Comparison of ENCODE assay signal across 18 mouse cellular contexts in the genomic region with DNA sequence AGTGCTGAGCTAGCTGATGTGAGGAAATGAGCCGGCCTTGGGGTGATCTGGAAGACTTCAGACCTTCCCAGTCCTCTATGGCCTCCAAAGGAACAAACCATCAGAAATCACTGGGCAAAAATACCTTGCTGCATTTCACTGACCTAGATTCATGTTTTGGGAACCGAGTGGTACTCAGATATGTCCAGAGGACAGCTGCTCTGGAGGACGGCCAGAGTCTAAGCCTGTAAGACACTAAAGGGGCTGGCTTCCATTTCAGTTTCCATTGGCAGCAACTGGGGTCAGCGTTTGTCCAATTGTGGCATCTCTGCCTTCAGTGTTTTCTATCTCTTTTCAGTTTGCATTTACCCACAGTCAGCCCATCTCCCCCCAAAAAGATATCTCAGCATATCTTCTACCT. TPM values are rescaled to one million over a fixed set of nuclear protein-coding genes. Genes with fewer than 3 reads are reported as not detected.
DNase-seq lines count a peak whose midpoint lies in the region; ATAC-seq and TF ChIP-seq lines count a peak whose summit lies in the region.
"Had no signal": no experiment of that assay in that cellular context is flagged by ENCODE, and none has a peak within 500 bp of the region (broad histone marks: within the 10 kb centered on the region; RNA-seq: fewer than 3 reads in every experiment).

No protein-coding gene starts in this region.

- TF ChIP-seq EP300 in lung, postnatal 0 days (IDR thresholded peaks at IDR 0.05) = no peak

- TF ChIP-seq CTCF in lung, postnatal 0 days (IDR thresholded peaks at IDR 0.05) = no peak

- H3K4me2 ChIP-seq in lung, postnatal 0 days (replicated peaks; ENCODE audit: low read depth, low read length) = no peak overlapping the region
- H3K4me2 ChIP-seq: forebrain, embryonic 12.5 days; hindbrain, embryonic 14.5 days; liver, embryonic 13.5 days; midbrain, embryonic 12.5 days had no signal

- peak; percentile 50; the same call in 1 of the 2 replicates for ATAC-seq in frontal cortex, adult (ENCODE audit: low TSS enrichment)
- no peak for ATAC-seq in lung, postnatal 0 days
- ATAC-seq: intestine, postnatal 0 days; Patski had no signal

- no peaks in the 10 kb centered on the region for H3K27me3 ChIP-seq in lung, postnatal 0 days (replicated peaks; ENCODE audit: insufficient read depth, low read length)
- H3K27me3 ChIP-seq: forebrain, embryonic 12.5 days; liver, embryonic 13.5 days; Patski had no signal

- no peak overlapping the region for H3K4me3 ChIP-seq in lung, postnatal 0 days (ENCODE audit: low read depth, low read length)
- H3K4me3 ChIP-seq: forebrain, embryonic 12.5 days; liver, embryonic 13.5 days; midbrain, embryonic 12.5 days; myocyte had no signal

- no peak overlapping the region for H3K9ac ChIP-seq in lung, postnatal 0 days (replicated peaks; ENCODE audit: low read depth)
- H3K9ac ChIP-seq: forebrain, embryonic 12.5 days; hindbrain, embryonic 14.5 days; liver, embryonic 13.5 days; midbrain, embryonic 12.5 days had no signal

- no peaks in the 10 kb centered on the region for H3K4me1 ChIP-seq in lung, postnatal 0 days (ENCODE audit: insufficient read depth, low read depth, low read length)
- H3K4me1 ChIP-seq: forebrain, embryonic 12.5 days; liver, embryonic 13.5 days; midbrain, embryonic 12.5 days had no signal

- H3K9me3 ChIP-seq in lung, postnatal 0 days (ENCODE audit: low read length) = no peaks in the 10 kb centered on the region
- H3K9me3 ChIP-seq: forebrain, embryonic 12.5 days; liver, embryonic 13.5 days; midbrain, embryonic 12.5 days had no signal

- 66% methylated on average over 4 of the region's 4 CpGs for WGBS in lung, postnatal 0 days

- DNase-seq in frontal cortex, postnatal 25 days (ENCODE audit: low spot score in 2 of 2) = no peak
- peak; percentile 71 for DNase-seq in lung, postnatal 10 days
- DNase-seq in lung, postnatal 0 days (ENCODE audit: low spot score) = no peak
- DNase-seq in heart, adult 9 months (ENCODE audit: low spot score in 2 of 2) = peak; percentile 65 to 66
- peak; percentile 76 for DNase-seq in skeletal muscle tissue, adult 2 months (ENCODE audit: low read depth, low spot score)
- DNase-seq in embryo, embryonic 9.5 days (ENCODE audit: extremely low spot score) = no peak
- no peak for DNase-seq in spleen, postnatal 14 days (ENCODE audit: low spot score in 2 of 2)
- DNase-seq: B cell, adult 2 months; kidney, postnatal 10 days; liver, embryonic 13.5 days; thymus, postnatal 25 days had no signal

- no peak overlapping the region for H3K27ac ChIP-seq in lung, postnatal 0 days (ENCODE audit: low read length)
- H3K27ac ChIP-seq: forebrain, embryonic 12.5 days; hindbrain, embryonic 14.5 days; liver, embryonic 13.5 days; midbrain, embryonic 12.5 days had no signal

- H3K36me3 ChIP-seq in lung, postnatal 0 days (ENCODE audit: insufficient read depth, low read length) = no peaks in the 10 kb centered on the region
- H3K36me3 ChIP-seq: forebrain, embryonic 12.5 days; liver, embryonic 13.5 days; midbrain, embryonic 12.5 days had no signal

RNA-seq across cellular contexts. Expression of a gene that starts 48.5 kb away (rescaled TPM):
- polyA plus RNA-seq in lung, postnatal 0 days (2015; fragmentation: Nextera tagmentation; extraction: Ambion mirVana) = 54.3 and 63.5 TPM in 2 replicates

Comparison
In these comparisons a context has a peak if more than half of its experiments do, and no peak if none do; other contexts are left out.
1. DNase-seq: peak in lung, postnatal 10 days (single experiment), heart, adult 9 months (2 of 2) and skeletal muscle tissue, adult 2 months (single experiment); none in frontal cortex, postnatal 25 days (0 of 2), lung, postnatal 0 days (single experiment), embryo, embryonic 9.5 days (single experiment) and spleen, postnatal 14 days (0 of 2).